Mouse (Mus musculus): ENCODE measurements around the gene Rasgef1b. TPM values are rescaled to one million over a fixed set of nuclear protein-coding genes. Genes with fewer than 3 reads are reported as not detected.

Gene Rasgef1b
- polyA plus RNA-seq, 1 experiment from 2014 or later = 33.9 TPM

GRCm38 (mm10) chr5:99296348-99296747 lies 432.5 kb downstream of the Rasgef1b start:
- Histone ChIP-seq H3K4me2 (replicated peaks; ENCODE audit: low read depth, low read length) (no peak overlapping the region), H3K9ac (replicated peaks; ENCODE audit: low read depth) (no peak overlapping the region), H3K9me3 (ENCODE audit: low read length) (no peaks in the 10 kb centered on the region), H3K4me1 (ENCODE audit: insufficient read depth, low read depth, low read length) (no peaks in the 10 kb centered on the region; the same call in 1 of the 2 replicates), H3K27me3 (replicated peaks; ENCODE audit: insufficient read depth, low read length) (no peaks in the 10 kb centered on the region), H3K27ac (ENCODE audit: low read length) (no peak overlapping the region), H3K36me3 (ENCODE audit: insufficient read depth, low read length) (no peaks in the 10 kb centered on the region), H3K4me3 (ENCODE audit: low read depth, low read length) (no peak overlapping the region)
- DNase-seq (ENCODE audit: low spot score) = no peak
- WGBS = 80% methylated on average over 2 of the region's 2 CpGs
- TF ChIP-seq EP300 (IDR thresholded peaks at IDR 0.05) = no peak
- TF ChIP-seq CTCF (IDR thresholded peaks at IDR 0.05) = no peak
- no peak for ATAC-seq

GRCm38 (mm10) chr5:99292287-99292851 lies 436.5 kb downstream of the Rasgef1b start:
- TF ChIP-seq CTCF (IDR thresholded peaks at IDR 0.05) (no peak), EP300 (IDR thresholded peaks at IDR 0.05) (no peak)
- Histone ChIP-seq H3K27ac (ENCODE audit: low read length) (no peak overlapping the region), H3K36me3 (ENCODE audit: insufficient read depth, low read length) (no peaks in the 10 kb centered on the region), H3K4me3 (ENCODE audit: low read depth, low read length) (no peak overlapping the region), H3K4me1 (ENCODE audit: insufficient read depth, low read depth, low read length) (no peaks in the 10 kb centered on the region; the same call in 1 of the 2 replicates), H3K9ac (replicated peaks; ENCODE audit: low read depth) (no peak overlapping the region), H3K27me3 (replicated peaks; ENCODE audit: insufficient read depth, low read length) (no peaks in the 10 kb centered on the region), H3K4me2 (replicated peaks; ENCODE audit: low read depth, low read length) (no peak overlapping the region), H3K9me3 (ENCODE audit: low read length) (no peaks in the 10 kb centered on the region)
- DNase-seq (ENCODE audit: low spot score) (no peak), ATAC-seq (no peak)
- WGBS = 68% methylated on average over 10 of the region's 10 CpGs

DNA sequence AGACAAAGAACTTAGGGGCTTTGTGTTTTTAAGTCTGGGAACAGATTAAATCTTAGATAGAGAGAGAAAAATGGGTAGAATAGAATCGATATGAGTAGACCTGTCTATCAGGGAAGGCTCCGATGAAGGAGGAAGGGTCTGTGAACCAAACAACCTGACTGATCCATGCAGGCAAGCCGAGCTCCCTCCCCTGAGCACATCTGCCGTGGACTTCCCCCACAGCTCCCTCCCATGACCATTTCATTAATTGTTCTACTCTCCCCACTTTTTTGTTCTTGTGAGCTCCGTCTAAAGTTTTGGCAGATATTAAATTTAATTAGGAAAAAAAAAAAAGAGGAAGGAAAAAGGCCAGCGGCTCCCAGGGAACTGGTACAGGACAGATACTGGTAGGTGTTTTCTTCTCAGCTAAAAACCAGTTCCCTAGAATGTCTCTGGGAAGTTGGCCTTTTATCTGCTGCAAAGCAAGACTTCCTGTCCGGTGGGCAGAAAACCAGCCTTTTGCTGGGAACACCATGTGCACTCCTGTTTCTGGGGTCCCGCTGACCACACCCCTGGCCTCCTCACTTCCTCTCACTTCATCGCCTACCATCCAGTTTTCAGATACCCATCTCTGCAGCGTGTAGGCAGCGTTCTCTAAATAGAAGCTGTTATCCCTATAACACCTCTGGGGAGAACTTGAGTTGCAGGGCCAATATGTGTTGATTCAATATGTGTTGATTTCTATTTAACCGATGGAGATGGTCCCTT lies 437.6 kb downstream of the Rasgef1b start:
- H3K9me3 ChIP-seq (ENCODE audit: low read length) = no peaks in the 10 kb centered on the region
- peaks cover 4% of the 10 kb centered on the region; the same call in 1 of the 2 replicates for H3K4me1 ChIP-seq (ENCODE audit: insufficient read depth, low read depth, low read length)
- no peak; the same call in 1 of the 2 replicates for TF ChIP-seq EP300 (IDR thresholded peaks at IDR 0.05)
- TF ChIP-seq CTCF (IDR thresholded peaks at IDR 0.05) = no peak
- H3K27me3 ChIP-seq (replicated peaks; ENCODE audit: insufficient read depth, low read length) = no peaks in the 10 kb centered on the region
- H3K4me2 ChIP-seq (replicated peaks; ENCODE audit: low read depth, low read length) = no peak overlapping the region
- H3K36me3 ChIP-seq (ENCODE audit: insufficient read depth, low read length) = no peaks in the 10 kb centered on the region
- no peak for DNase-seq (ENCODE audit: low spot score)
- H3K9ac ChIP-seq (replicated peaks; ENCODE audit: low read depth) = no peak overlapping the region
- no peak overlapping the region for H3K4me3 ChIP-seq (ENCODE audit: low read depth, low read length)
- H3K27ac ChIP-seq (ENCODE audit: low read length) = no peak overlapping the region
- WGBS = 65% methylated on average over 12 of the region's 12 CpGs
- ATAC-seq = no peak

GRCm38 (mm10) chr5:99288262-99288661 lies 440.6 kb downstream of the Rasgef1b start:
- Histone ChIP-seq H3K9ac (replicated peaks; ENCODE audit: low read depth) (no peak overlapping the region), H3K4me1 (ENCODE audit: insufficient read depth, low read depth, low read length) (peaks cover 13% of the 10 kb centered on the region; the same call in 1 of the 2 replicates), H3K4me3 (ENCODE audit: low read depth, low read length) (no peak overlapping the region), H3K27ac (ENCODE audit: low read length) (no peak overlapping the region), H3K36me3 (ENCODE audit: insufficient read depth, low read length) (no peaks in the 10 kb centered on the region), H3K27me3 (replicated peaks; ENCODE audit: insufficient read depth, low read length) (no peaks in the 10 kb centered on the region), H3K9me3 (ENCODE audit: low read length) (no peaks in the 10 kb centered on the region), H3K4me2 (replicated peaks; ENCODE audit: low read depth, low read length) (no peak overlapping the region)
- ATAC-seq = no peak
- no peak for DNase-seq (ENCODE audit: low spot score)
- TF ChIP-seq EP300 (IDR thresholded peaks at IDR 0.05) = no peak
- no peak for TF ChIP-seq CTCF (IDR thresholded peaks at IDR 0.05)
- 83% methylated on average over 4 of the region's 4 CpGs for WGBS

- H3K4me1 ChIP-seq (ENCODE audit: insufficient read depth, low read depth, low read length) = peaks cover 13% of the 10 kb centered on the region; the same call in 1 of the 2 replicates
- DNase-seq (ENCODE audit: low spot score) = peak; percentile 77
- TF ChIP-seq CTCF (IDR thresholded peaks at IDR 0.05) (no peak), EP300 (IDR thresholded peaks at IDR 0.05) (peak; percentile 73)
- 72% methylated on average over 6 of the region's 6 CpGs for WGBS
- no peaks in the 10 kb centered on the region for H3K36me3 ChIP-seq (ENCODE audit: insufficient read depth, low read length)
- H3K4me3 ChIP-seq (ENCODE audit: low read depth, low read length) = no peak overlapping the region
- H3K4me2 ChIP-seq (replicated peaks; ENCODE audit: low read depth, low read length) = no peak overlapping the region
- ATAC-seq = peak; percentile 59
- no peak overlapping the region for H3K9ac ChIP-seq (replicated peaks; ENCODE audit: low read depth)
- H3K27me3 ChIP-seq (replicated peaks; ENCODE audit: insufficient read depth, low read length) = no peaks in the 10 kb centered on the region
- H3K27ac ChIP-seq (ENCODE audit: low read length) = no peak overlapping the region
- no peaks in the 10 kb centered on the region for H3K9me3 ChIP-seq (ENCODE audit: low read length)
Measured at GRCm38 (mm10) chr5:99287647-99288185, 441.1 kb downstream of the Rasgef1b start.

DNA sequence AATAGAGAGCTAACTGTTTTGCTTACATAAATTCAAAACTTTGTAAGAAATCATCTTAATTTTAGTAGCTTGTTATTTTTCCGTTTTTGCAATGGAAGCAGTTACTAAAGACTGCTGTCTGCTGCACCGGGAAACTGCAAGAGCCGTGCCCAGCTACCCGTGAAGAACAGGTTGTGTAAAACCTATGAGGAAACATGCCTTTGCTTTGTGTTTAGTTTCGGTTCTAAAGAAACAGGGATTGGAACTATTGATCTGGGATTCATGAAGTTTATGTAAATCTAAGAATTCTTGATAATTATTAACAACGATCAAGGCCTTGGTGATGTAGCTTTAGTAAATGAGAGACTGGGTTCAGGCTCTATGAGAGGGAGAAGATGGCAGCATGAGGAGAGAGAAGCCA lies 442.3 kb downstream of the Rasgef1b start:
- Histone ChIP-seq H3K4me2 (replicated peaks; ENCODE audit: low read depth, low read length) (no peak overlapping the region), H3K36me3 (ENCODE audit: insufficient read depth, low read length) (no peaks in the 10 kb centered on the region), H3K27ac (ENCODE audit: low read length) (no peak overlapping the region), H3K9me3 (ENCODE audit: low read length) (no peaks in the 10 kb centered on the region), H3K4me1 (ENCODE audit: insufficient read depth, low read depth, low read length) (peaks cover 13% of the 10 kb centered on the region; the same call in 1 of the 2 replicates), H3K27me3 (replicated peaks; ENCODE audit: insufficient read depth, low read length) (no peaks in the 10 kb centered on the region), H3K9ac (replicated peaks; ENCODE audit: low read depth) (no peak overlapping the region), H3K4me3 (ENCODE audit: low read depth, low read length) (no peak overlapping the region)
- TF ChIP-seq CTCF (IDR thresholded peaks at IDR 0.05) (no peak), EP300 (IDR thresholded peaks at IDR 0.05) (no peak)
- no peak for DNase-seq (ENCODE audit: low spot score)
- 84% methylated on average over 6 of the region's 6 CpGs for WGBS
- no peak for ATAC-seq

Data from lung, postnatal 0 days (tissue).